Mouse (Mus musculus) forebrain, embryonic 10.5 days (tissue): Measurements from ENCODE around the gene BC030499. TPM values are rescaled to one million over a fixed set of nuclear protein-coding genes. Genes with fewer than 3 reads are reported as not detected.
A peak's percentile ranks its signal among the peaks of the same experiment; 100 is the strongest.

Source experiments
- DNase-seq: peaks from one replicate; pipeline ENCODE4 v3.0.0-alpha.2; 2017; ENCODE audit warnings: low spot score; ENCODE audit errors: extremely low spot score
- H3K27ac ChIP-seq: fragments of 300-500 bp; sonication (generic); 2 replicates; pipeline ENCODE4 v1.5.1; 2016; ENCODE audit warnings: mild to moderate bottlenecking
- H3K27me3 ChIP-seq: fragments of 300-500 bp; sonication (generic); 2 replicates; pipeline ENCODE4 v1.6.1; 2016; ENCODE audit warnings: mild to moderate bottlenecking; ENCODE audit not compliant: poor library complexity, severe bottlenecking
- H3K36me3 ChIP-seq: fragments of 300-500 bp; sonication (generic); replicated peaks from 2 replicates; pipeline ENCODE4 v1.6.1; 2016; ENCODE audit warnings: mild to moderate bottlenecking, moderate library complexity
- H3K4me1 ChIP-seq: fragments of 300-500 bp; sonication (generic); 2 replicates; pipeline ENCODE4 v1.6.1; 2016
- H3K4me3 ChIP-seq: fragments of 300-500 bp; sonication (generic); 2 replicates; pipeline ENCODE4 v1.5.1; 2016; ENCODE audit warnings: mild to moderate bottlenecking, moderate library complexity
- H3K9me3 ChIP-seq: fragments of 300-500 bp; sonication (generic); 2 replicates; pipeline ENCODE4 v1.6.1; 2016; ENCODE audit warnings: mild to moderate bottlenecking, moderate library complexity
- WGBS: fragments of 180-500 bp; shearing (Covaris S2); methylation state at CpG from one replicate; pipeline ENCODE4 v1.1.7; 2016; 5-methylcytosine and 5-hydroxymethylcytosine counted together
- polyA plus RNA-seq: library from polyadenylated mRNA; unstranded; fragments of >200 nt; fragmentation: Nextera tagmentation; extraction: Ambion mirVana; gene quantifications from 2 replicates; pipeline ENCODE4 v1.2.1, GENCODE M21; 2016

Gene BC030499
- polyA plus RNA-seq, 1 experiment from 2014 or later = 0.52 TPM

GRCm38 (mm10) chr11:78343381-78344327 lies 53.0 kb downstream of the BC030499 start, which contains the start of gene Unc119:
Unc119 (plus strand) TSS chr11:78343482.
- 2% methylated on average over 65 of the region's 66 CpGs for WGBS
- Histone ChIP-seq H3K4me3 (peak within 1 kb of the TSS; percentile 78), H3K27me3 (no peaks in the 10 kb centered on the region), H3K4me1 (peaks cover 58% of the 10 kb centered on the region), H3K36me3 (peaks cover 53% of the 10 kb centered on the region), H3K9me3 (no peaks in the 10 kb centered on the region), H3K27ac (peak within 1 kb of the TSS; percentile 97)
- peak; percentile 72 for DNase-seq

DNA sequence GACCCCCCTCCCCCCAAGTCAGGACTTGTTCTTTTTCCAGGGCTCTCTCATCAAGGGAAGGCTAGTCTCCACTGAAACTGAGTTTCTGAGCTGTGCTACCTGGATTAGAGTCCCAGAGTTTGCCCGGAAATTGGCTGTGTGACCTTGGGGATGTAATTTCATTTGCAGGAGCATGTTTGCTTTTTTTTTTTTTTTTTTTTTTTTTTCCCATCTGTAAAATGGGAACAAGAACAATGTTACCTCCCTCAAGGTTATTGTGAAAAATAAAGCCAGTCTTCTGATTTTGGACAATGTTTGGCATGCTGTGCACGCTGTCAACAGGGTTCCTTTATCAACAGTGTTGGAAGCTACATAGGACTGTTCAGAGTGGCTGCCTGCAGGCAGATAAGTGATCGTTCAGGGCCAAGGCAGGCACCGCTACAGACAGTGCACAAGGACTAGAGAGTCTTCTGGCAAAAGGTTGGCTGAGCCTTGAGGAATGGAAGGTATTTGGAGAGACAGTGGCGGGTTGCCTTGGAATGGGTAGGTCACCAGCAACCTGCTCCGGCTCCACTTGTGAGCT lies 53.8 kb downstream of the BC030499 start:
- H3K27me3 ChIP-seq = no peaks in the 10 kb centered on the region
- no peaks in the 10 kb centered on the region for H3K9me3 ChIP-seq
- peaks cover 59% of the 10 kb centered on the region for H3K4me1 ChIP-seq
- no peak for DNase-seq
- H3K4me3 ChIP-seq = peak overlapping the region; percentile 78
- 82% methylated on average over 6 of the region's 6 CpGs for WGBS
- H3K36me3 ChIP-seq = peaks cover 53% of the 10 kb centered on the region
- peak overlapping the region; percentile 97 for H3K27ac ChIP-seq

GRCm38 (mm10) chr11:78344890-78345715 lies 54.5 kb downstream of the BC030499 start:
- H3K4me1 ChIP-seq = peaks cover 59% of the 10 kb centered on the region
- H3K9me3 ChIP-seq = no peaks in the 10 kb centered on the region
- no peak for DNase-seq
- 67% methylated on average over 8 of the region's 8 CpGs for WGBS
- no peak overlapping the region for H3K27ac ChIP-seq
- H3K27me3 ChIP-seq = no peaks in the 10 kb centered on the region
- peaks cover 53% of the 10 kb centered on the region for H3K36me3 ChIP-seq
- H3K4me3 ChIP-seq = peak overlapping the region; percentile 78; the same call in 1 of the 2 replicates

DNA sequence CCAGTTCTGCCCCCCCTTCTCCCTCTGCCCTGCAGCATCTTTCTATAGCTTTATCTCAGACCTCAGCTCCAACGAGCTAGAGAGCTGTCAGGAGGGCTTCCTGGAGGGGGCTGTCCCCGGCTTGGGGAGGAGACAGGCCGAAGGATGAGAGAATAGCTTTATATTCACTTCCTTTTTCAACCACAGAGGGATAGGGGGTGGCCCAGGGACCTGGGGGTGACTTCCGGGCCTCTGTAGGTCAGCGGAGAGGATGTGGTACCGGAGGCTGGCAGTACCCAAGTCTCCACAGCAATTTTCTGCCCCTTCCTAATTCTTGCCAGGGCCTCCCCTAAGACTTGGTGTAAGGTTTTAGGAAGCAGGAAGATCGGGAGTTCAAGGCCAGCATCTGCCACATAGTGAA lies 55.2 kb downstream of the BC030499 start:
- 82% methylated on average over 7 of the region's 7 CpGs for WGBS
- no peaks in the 10 kb centered on the region for H3K9me3 ChIP-seq
- no peaks in the 10 kb centered on the region for H3K27me3 ChIP-seq
- no peak for DNase-seq
- H3K27ac ChIP-seq = peak overlapping the region; percentile 13; the same call in 1 of the 2 replicates
- H3K4me3 ChIP-seq = no peak overlapping the region
- peaks cover 47% of the 10 kb centered on the region for H3K36me3 ChIP-seq
- peaks cover 59% of the 10 kb centered on the region for H3K4me1 ChIP-seq

Other genes starting within 250 kb of the BC030499 start
- 39.7 and 40.7 TPM in 2 replicates for gene Eral1, start 210.5 kb upstream of the BC030499 start, polyA plus RNA-seq
- gene Fam222b, start 196.2 kb upstream of the BC030499 start, polyA plus RNA-seq = 24.2 and 24.6 TPM in 2 replicates
- 97.6 and 104 TPM in 2 replicates for gene Traf4, start 125.3 kb upstream of the BC030499 start, polyA plus RNA-seq
- gene Nek8, start 114.2 kb upstream of the BC030499 start, polyA plus RNA-seq = 10.6 and 11.7 TPM in 2 replicates
- gene Tlcd1, start 114.1 kb upstream of the BC030499 start, polyA plus RNA-seq = 10.0 and 11.3 TPM in 2 replicates
- gene Rpl23a, start 107.3 kb upstream of the BC030499 start, polyA plus RNA-seq = 1,073 and 1,096 TPM in 2 replicates
- 70.7 and 73.3 TPM in 2 replicates for gene Rab34, start 102.4 kb upstream of the BC030499 start, polyA plus RNA-seq
- 0.91 and 1.5 TPM in 2 replicates for gene Proca1, start 97.4 kb upstream of the BC030499 start, polyA plus RNA-seq
- gene Sdf2, start 45.1 kb upstream of the BC030499 start, polyA plus RNA-seq = 42.9 and 43.3 TPM in 2 replicates
- 37.1 and 39.2 TPM in 2 replicates for gene Supt6, start 44.9 kb upstream of the BC030499 start, polyA plus RNA-seq
- 72.5 and 72.7 TPM in 2 replicates for gene 2610507B11Rik, start 29.1 kb upstream of the BC030499 start, polyA plus RNA-seq
- 74.9 and 76.6 TPM in 2 replicates for gene Spag5, start 10.7 kb downstream of the BC030499 start, polyA plus RNA-seq
- 2.7 and 3.3 TPM in 2 replicates for gene Aldoc, start 32.1 kb downstream of the BC030499 start, polyA plus RNA-seq
- 76.3 and 77.5 TPM in 2 replicates for gene Pigs, start 37.6 kb downstream of the BC030499 start, polyA plus RNA-seq
- 60.2 and 62.8 TPM in 2 replicates for gene Unc119, start 52.6 kb downstream of the BC030499 start, polyA plus RNA-seq
- not detected in 2 replicates for gene Foxn1, start 95.7 kb downstream of the BC030499 start, polyA plus RNA-seq
- gene Slc13a2, start 131.4 kb downstream of the BC030499 start, polyA plus RNA-seq = not detected in 2 replicates
- gene Slc46a1, start 174.9 kb downstream of the BC030499 start, polyA plus RNA-seq = 20.9 and 21.1 TPM in 2 replicates
- 9.4 and 9.8 TPM in 2 replicates for gene Sarm1, start 206.9 kb downstream of the BC030499 start, polyA plus RNA-seq
- 23.7 and 25.0 TPM in 2 replicates for gene Vtn, start 208.2 kb downstream of the BC030499 start, polyA plus RNA-seq
- gene Sebox, start 212.6 kb downstream of the BC030499 start, polyA plus RNA-seq = not detected in 2 replicates
- 76.7 and 78.5 TPM in 2 replicates for gene Tmem199, start 221.3 kb downstream of the BC030499 start, polyA plus RNA-seq
- 144 and 148 TPM in 2 replicates for gene Poldip2, start 221.4 kb downstream of the BC030499 start, polyA plus RNA-seq
- gene Tnfaip1, start 245.5 kb downstream of the BC030499 start, polyA plus RNA-seq = 96.4 and 97.2 TPM in 2 replicates
- 75.9 and 78.8 TPM in 2 replicates for gene Ift20, start 245.5 kb downstream of the BC030499 start, polyA plus RNA-seq